Mouse (Mus musculus): Measurements from ENCODE around the gene Magi1. TPM values are rescaled to one million over a fixed set of nuclear protein-coding genes. Genes with fewer than 3 reads are reported as not detected.

Gene Magi1
- polyA plus RNA-seq, 1 experiment, result 2.1 TPM

DNA sequence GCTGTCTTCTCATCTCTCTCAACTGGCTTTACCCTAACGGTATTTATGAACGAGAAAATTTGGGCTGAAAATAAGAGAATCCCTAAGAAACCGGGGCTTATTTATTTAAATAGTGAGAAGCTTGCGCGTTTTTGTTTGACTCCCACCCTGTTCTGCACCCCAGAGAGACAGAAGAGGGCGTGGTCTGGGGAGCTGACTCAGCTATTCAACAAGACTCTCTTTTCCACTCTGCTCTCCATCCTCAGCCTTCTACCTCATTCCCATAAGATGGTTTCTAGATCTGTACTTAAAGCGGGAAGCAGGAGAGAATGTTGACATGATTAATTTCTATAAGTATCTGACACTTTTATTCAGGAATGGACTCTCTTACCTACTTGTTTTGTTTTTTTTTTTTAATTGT lies 247.2 kb downstream of the Magi1 start:
- Histone ChIP-seq H3K4me3 (ENCODE audit: control insufficient read depth, insufficient read depth, low read length) (no peak overlapping the region), H3K4me1 (replicated peaks; ENCODE audit: control insufficient read depth, insufficient read depth, low read length) (no peaks in the 10 kb centered on the region), H3K27me3 (ENCODE audit: control insufficient read depth, insufficient read depth, low read length) (no peaks in the 10 kb centered on the region), H3K27ac (ENCODE audit: control insufficient read depth, insufficient read depth, low read length) (no peak overlapping the region), H3K36me3 (ENCODE audit: control insufficient read depth, insufficient read depth, low read length) (no peaks in the 10 kb centered on the region)
- DNase-seq, result no peak
- 93% methylated on average over 7 of the region's 7 CpGs for WGBS
- TF ChIP-seq CTCF (IDR thresholded peaks at IDR 0.05; ENCODE audit: borderline replicate concordance, control insufficient read depth, extremely low read depth, insufficient read depth, low read length, poor library complexity) (no peak), POLR2A (IDR thresholded peaks at IDR 0.05; ENCODE audit: control insufficient read depth, extremely low read depth, insufficient read depth, low read length, poor library complexity) (no peak)

DNA sequence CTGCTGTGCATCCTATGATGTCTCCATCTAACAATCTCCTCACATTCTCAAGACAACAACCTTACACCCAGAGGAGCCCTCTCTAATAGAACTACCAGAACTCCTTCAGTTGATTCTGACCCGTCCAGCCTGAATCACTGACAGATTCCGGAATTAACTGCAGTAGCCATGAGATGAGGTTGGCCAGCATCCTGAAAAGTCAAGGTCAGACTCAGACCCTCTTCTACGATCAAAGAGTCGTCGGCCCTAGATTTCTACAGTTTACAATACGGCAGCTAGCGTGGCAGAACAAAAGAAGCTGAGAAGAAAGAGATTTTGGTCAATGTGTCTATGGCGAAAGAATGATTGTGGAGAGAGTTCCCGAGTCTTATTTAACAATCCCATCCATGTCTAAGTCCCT lies 257.4 kb downstream of the Magi1 start:
- Histone ChIP-seq H3K4me1 (replicated peaks; ENCODE audit: control insufficient read depth, insufficient read depth, low read length) (no peaks in the 10 kb centered on the region), H3K36me3 (ENCODE audit: control insufficient read depth, insufficient read depth, low read length) (no peaks in the 10 kb centered on the region), H3K4me3 (ENCODE audit: control insufficient read depth, insufficient read depth, low read length) (no peak overlapping the region), H3K27me3 (ENCODE audit: control insufficient read depth, insufficient read depth, low read length) (no peaks in the 10 kb centered on the region), H3K27ac (ENCODE audit: control insufficient read depth, insufficient read depth, low read length) (no peak overlapping the region)
- TF ChIP-seq CTCF (IDR thresholded peaks at IDR 0.05; ENCODE audit: borderline replicate concordance, control insufficient read depth, extremely low read depth, insufficient read depth, low read length, poor library complexity) (no peak), POLR2A (IDR thresholded peaks at IDR 0.05; ENCODE audit: control insufficient read depth, extremely low read depth, insufficient read depth, low read length, poor library complexity) (no peak)
- DNase-seq, result no peak
- WGBS, result 95% methylated on average over 9 of the region's 9 CpGs

DNA sequence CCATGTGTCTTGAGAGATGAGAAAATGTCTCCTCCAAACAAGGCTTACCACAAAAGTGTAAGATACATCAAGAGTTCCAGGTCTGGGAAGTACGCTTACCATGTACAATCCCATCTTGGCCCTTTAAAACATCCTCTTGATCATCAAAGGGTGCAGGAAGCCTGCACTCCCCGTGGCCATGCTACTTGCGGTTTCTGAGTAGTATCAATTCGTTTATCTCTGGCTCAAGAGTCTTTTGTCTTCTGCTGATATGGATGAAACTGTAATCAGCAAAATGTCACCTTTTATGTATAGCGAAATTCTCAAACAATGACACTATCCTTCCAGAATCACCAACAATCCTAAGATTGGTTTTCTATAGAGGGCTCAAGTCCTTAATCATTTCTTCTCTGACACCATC lies 261.3 kb downstream of the Magi1 start:
- DNase-seq, result no peak
- TF ChIP-seq POLR2A (IDR thresholded peaks at IDR 0.05; ENCODE audit: control insufficient read depth, extremely low read depth, insufficient read depth, low read length, poor library complexity) (no peak), CTCF (IDR thresholded peaks at IDR 0.05; ENCODE audit: borderline replicate concordance, control insufficient read depth, extremely low read depth, insufficient read depth, low read length, poor library complexity) (no peak)
- no peaks in the 10 kb centered on the region for H3K4me1 ChIP-seq (replicated peaks; ENCODE audit: control insufficient read depth, insufficient read depth, low read length)
- no peaks in the 10 kb centered on the region for H3K36me3 ChIP-seq (ENCODE audit: control insufficient read depth, insufficient read depth, low read length)
- 58% methylated on average over 5 of the region's 5 CpGs for WGBS
- H3K4me3 ChIP-seq (ENCODE audit: control insufficient read depth, insufficient read depth, low read length), result no peak overlapping the region
- H3K27me3 ChIP-seq (ENCODE audit: control insufficient read depth, insufficient read depth, low read length), result no peaks in the 10 kb centered on the region
- H3K27ac ChIP-seq (ENCODE audit: control insufficient read depth, insufficient read depth, low read length), result no peak overlapping the region

DNA sequence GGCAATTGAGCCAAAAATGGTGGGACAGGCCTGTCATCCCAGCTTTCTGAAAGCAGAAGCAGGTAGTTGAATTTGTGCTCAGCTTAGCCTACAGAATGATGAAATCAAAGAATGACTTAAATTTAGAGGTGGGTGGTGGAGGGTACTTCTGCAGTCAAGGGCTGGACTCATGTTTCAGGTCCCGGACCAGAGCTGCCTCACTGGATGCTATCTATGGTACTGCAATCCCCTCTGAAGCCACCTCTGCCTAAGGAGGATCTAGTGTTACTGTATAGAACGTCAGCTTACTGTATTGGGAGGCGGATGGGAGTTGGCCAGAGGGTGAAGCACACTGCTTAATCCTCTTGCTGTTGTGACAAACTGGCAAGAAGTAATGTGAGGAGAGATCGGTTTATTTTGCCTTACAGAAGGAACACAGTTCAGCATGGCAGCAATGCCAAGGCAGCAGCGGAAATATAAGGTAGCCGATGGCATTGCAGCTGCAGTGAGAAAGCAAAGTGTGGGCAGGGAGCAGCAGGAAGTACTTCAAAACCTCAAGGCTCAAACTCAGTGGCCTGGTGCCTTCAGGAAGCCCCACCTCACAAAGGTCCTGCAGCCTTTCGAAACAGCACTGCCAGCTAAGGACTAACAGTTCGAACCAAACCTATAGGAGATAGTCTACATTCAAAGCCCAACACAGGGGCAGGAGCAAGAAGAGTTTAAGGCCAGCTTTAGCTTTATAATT lies 262.3 kb downstream of the Magi1 start:
- H3K36me3 ChIP-seq (ENCODE audit: control insufficient read depth, insufficient read depth, low read length), result no peaks in the 10 kb centered on the region
- TF ChIP-seq CTCF (IDR thresholded peaks at IDR 0.05; ENCODE audit: borderline replicate concordance, control insufficient read depth, extremely low read depth, insufficient read depth, low read length, poor library complexity) (no peak), POLR2A (IDR thresholded peaks at IDR 0.05; ENCODE audit: control insufficient read depth, extremely low read depth, insufficient read depth, low read length, poor library complexity) (no peak)
- H3K4me1 ChIP-seq (replicated peaks; ENCODE audit: control insufficient read depth, insufficient read depth, low read length), result no peaks in the 10 kb centered on the region
- no peaks in the 10 kb centered on the region for H3K27me3 ChIP-seq (ENCODE audit: control insufficient read depth, insufficient read depth, low read length)
- H3K27ac ChIP-seq (ENCODE audit: control insufficient read depth, insufficient read depth, low read length), result no peak overlapping the region
- WGBS, result 19% methylated on average over 8 of the region's 8 CpGs
- no peak overlapping the region for H3K4me3 ChIP-seq (ENCODE audit: control insufficient read depth, insufficient read depth, low read length)
- no peak for DNase-seq

DNA sequence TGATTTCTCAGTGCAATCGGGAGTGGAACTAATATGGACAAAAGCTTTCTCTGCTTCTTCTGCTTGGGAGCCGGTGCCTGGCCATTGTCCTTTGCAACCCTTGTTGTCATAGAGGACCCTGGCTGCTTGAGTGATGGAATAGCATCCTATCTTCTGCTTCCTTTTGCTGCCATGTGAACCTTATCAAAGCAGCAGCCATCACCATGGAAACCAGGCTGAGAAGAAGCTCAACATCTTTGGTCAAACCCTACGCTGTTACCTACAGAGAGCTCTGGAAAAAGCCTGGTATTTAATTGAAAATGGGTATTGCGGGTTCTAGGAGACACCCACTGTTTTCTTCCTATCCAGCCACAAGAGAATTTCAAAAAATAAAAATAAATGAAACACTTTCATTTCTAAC lies 263.2 kb downstream of the Magi1 start:
- DNase-seq, result no peak
- 97% methylated on average over 4 of the region's 4 CpGs for WGBS
- no peaks in the 10 kb centered on the region for H3K27me3 ChIP-seq (ENCODE audit: control insufficient read depth, insufficient read depth, low read length)
- H3K4me3 ChIP-seq (ENCODE audit: control insufficient read depth, insufficient read depth, low read length), result no peak overlapping the region
- H3K27ac ChIP-seq (ENCODE audit: control insufficient read depth, insufficient read depth, low read length), result no peak overlapping the region
- no peaks in the 10 kb centered on the region for H3K4me1 ChIP-seq (replicated peaks; ENCODE audit: control insufficient read depth, insufficient read depth, low read length)
- no peaks in the 10 kb centered on the region for H3K36me3 ChIP-seq (ENCODE audit: control insufficient read depth, insufficient read depth, low read length)
- TF ChIP-seq POLR2A (IDR thresholded peaks at IDR 0.05; ENCODE audit: control insufficient read depth, extremely low read depth, insufficient read depth, low read length, poor library complexity) (no peak), CTCF (IDR thresholded peaks at IDR 0.05; ENCODE audit: borderline replicate concordance, control insufficient read depth, extremely low read depth, insufficient read depth, low read length, poor library complexity) (no peak)

DNA sequence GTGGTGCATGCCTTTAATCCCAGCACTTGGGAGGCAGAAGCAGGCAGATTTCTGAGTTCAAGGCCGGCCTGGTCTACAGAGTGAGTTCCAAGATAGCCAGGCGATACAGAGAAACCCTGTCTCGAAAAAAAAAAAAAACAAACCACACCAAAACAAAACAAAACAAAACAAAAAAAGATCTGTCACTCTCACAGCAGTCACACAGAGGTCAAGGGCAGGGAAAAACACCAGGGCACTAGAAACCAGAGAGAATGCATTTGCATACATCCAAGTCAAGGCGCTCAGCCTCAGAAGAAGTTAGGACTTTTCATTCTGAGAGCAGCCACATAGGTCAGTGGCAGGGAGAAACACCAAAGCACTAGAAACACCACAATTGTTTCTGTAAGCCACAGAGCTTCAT lies 263.8 kb downstream of the Magi1 start:
- TF ChIP-seq POLR2A (IDR thresholded peaks at IDR 0.05; ENCODE audit: control insufficient read depth, extremely low read depth, insufficient read depth, low read length, poor library complexity), result no peak
- TF ChIP-seq CTCF (IDR thresholded peaks at IDR 0.05; ENCODE audit: borderline replicate concordance, control insufficient read depth, extremely low read depth, insufficient read depth, low read length, poor library complexity), result no peak
- WGBS, result 93% methylated on average over 4 of the region's 4 CpGs
- H3K4me1 ChIP-seq (replicated peaks; ENCODE audit: control insufficient read depth, insufficient read depth, low read length), result no peaks in the 10 kb centered on the region
- H3K27ac ChIP-seq (ENCODE audit: control insufficient read depth, insufficient read depth, low read length), result no peak overlapping the region
- no peaks in the 10 kb centered on the region for H3K36me3 ChIP-seq (ENCODE audit: control insufficient read depth, insufficient read depth, low read length)
- no peak overlapping the region for H3K4me3 ChIP-seq (ENCODE audit: control insufficient read depth, insufficient read depth, low read length)
- H3K27me3 ChIP-seq (ENCODE audit: control insufficient read depth, insufficient read depth, low read length), result no peaks in the 10 kb centered on the region
- DNase-seq, result no peak

GRCm38 (mm10) chr6:94013761-94014160 lies 270.0 kb downstream of the Magi1 start:
- no peak overlapping the region for H3K4me3 ChIP-seq (ENCODE audit: control insufficient read depth, insufficient read depth, low read length)
- no peak overlapping the region for H3K27ac ChIP-seq (ENCODE audit: control insufficient read depth, insufficient read depth, low read length)
- no peak for DNase-seq
- no peak for TF ChIP-seq POLR2A (IDR thresholded peaks at IDR 0.05; ENCODE audit: control insufficient read depth, extremely low read depth, insufficient read depth, low read length, poor library complexity)
- no peak for TF ChIP-seq CTCF (IDR thresholded peaks at IDR 0.05; ENCODE audit: borderline replicate concordance, control insufficient read depth, extremely low read depth, insufficient read depth, low read length, poor library complexity)
- 94% methylated on average over 2 of the region's 2 CpGs for WGBS
- no peaks in the 10 kb centered on the region for H3K27me3 ChIP-seq (ENCODE audit: control insufficient read depth, insufficient read depth, low read length)
- no peaks in the 10 kb centered on the region for H3K36me3 ChIP-seq (ENCODE audit: control insufficient read depth, insufficient read depth, low read length)
- H3K4me1 ChIP-seq (replicated peaks; ENCODE audit: control insufficient read depth, insufficient read depth, low read length), result no peaks in the 10 kb centered on the region

Measured in thymus, adult 2 months (tissue).